Comparison of ENCODE assay signal across 8 mouse cellular contexts in genomic region chr2:170219161-170219581, GRCm38 (mm10).
DNase-seq lines count a peak whose midpoint lies in the region; ATAC-seq and TF ChIP-seq lines count a peak whose summit lies in the region.

No protein-coding gene starts in this region.

- peak overlapping the region; percentile 68 for H3K9ac ChIP-seq in embryonic facial prominence, embryonic 13.5 days
- H3K9ac ChIP-seq in intestine, embryonic 14.5 days (ENCODE audit: low read length) = peak overlapping the region; percentile 23
- no peak overlapping the region for H3K9ac ChIP-seq in midbrain, postnatal 0 days (replicated peaks; ENCODE audit: low read length, poor library complexity, severe bottlenecking)

- no peak for ATAC-seq in erythroblast, adult 5-6 weeks (replicated peaks; ENCODE audit: low FRiP score, poor library complexity, severe bottlenecking)
- ATAC-seq in embryonic facial prominence, embryonic 13.5 days (ENCODE audit: insufficient number of reproducible peaks, insufficient read depth, low FRiP score, low TSS enrichment, low read depth) = 0 out of 2 replicates have a peak, but pooled peaks have one; percentile 4
- ATAC-seq in intestine, embryonic 14.5 days (replicated peaks; ENCODE audit: low FRiP score, low TSS enrichment, low read depth) = no peak
- no peak for ATAC-seq in midbrain, postnatal 0 days (ENCODE audit: low FRiP score)
- no peak for ATAC-seq in megakaryocyte-erythroid progenitor cell, adult 5-6 weeks (replicated peaks; ENCODE audit: low FRiP score, low TSS enrichment, poor library complexity, severe bottlenecking)

- H3K27ac ChIP-seq in embryonic facial prominence, embryonic 13.5 days = peak overlapping the region; percentile 90
- peak overlapping the region; percentile 30 for H3K27ac ChIP-seq in intestine, embryonic 14.5 days (ENCODE audit: low read depth)
- peak overlapping the region; percentile 74 for H3K27ac ChIP-seq in midbrain, postnatal 0 days (ENCODE audit: low read depth, low read length)

- no peak for TF ChIP-seq CTCF in midbrain, postnatal 0 days (IDR thresholded peaks at IDR 0.05)

- peak; percentile 38 to 43 for DNase-seq in B cell, adult 2 months
- peak; percentile 57 for DNase-seq in intestine, embryonic 14.5 days (ENCODE audit: low spot score)
- DNase-seq in midbrain, postnatal 0 days (ENCODE audit: low spot score) = no peak
- no peak for DNase-seq in ovary, postnatal 36 days (ENCODE audit: low spot score)

- H3K36me3 ChIP-seq in erythroblast, embryonic 14.5 days (ENCODE audit: control insufficient read depth) = no peaks in the 10 kb centered on the region
- H3K36me3 ChIP-seq in embryonic facial prominence, embryonic 13.5 days = no peaks in the 10 kb centered on the region
- H3K36me3 ChIP-seq in intestine, embryonic 14.5 days (ENCODE audit: control insufficient read depth, insufficient read depth, low read length) = no peaks in the 10 kb centered on the region
- no peaks in the 10 kb centered on the region for H3K36me3 ChIP-seq in midbrain, postnatal 0 days (ENCODE audit: insufficient read depth, low read length)

- H3K9me3 ChIP-seq in erythroblast, embryonic 14.5 days (ENCODE audit: control insufficient read depth, low read length) = peaks cover 5% of the 10 kb centered on the region
- H3K9me3 ChIP-seq in embryonic facial prominence, embryonic 13.5 days = peaks cover 3% of the 10 kb centered on the region; the same call in 1 of the 2 replicates
- 0 out of 2 replicates have a peak, but pooled peaks cover 5% of the 10 kb centered on the region for H3K9me3 ChIP-seq in intestine, embryonic 14.5 days (ENCODE audit: control insufficient read depth, low read length)
- no peaks in the 10 kb centered on the region for H3K9me3 ChIP-seq in midbrain, postnatal 0 days (ENCODE audit: low read length)

- peak overlapping the region; percentile 61 for H3K4me3 ChIP-seq in erythroblast, embryonic 14.5 days (replicated peaks)
- H3K4me3 ChIP-seq in embryonic facial prominence, embryonic 13.5 days = peak overlapping the region; percentile 43
- H3K4me3 ChIP-seq in intestine, embryonic 14.5 days (ENCODE audit: low read depth, low read length) = peak overlapping the region; percentile 31
- H3K4me3 ChIP-seq in midbrain, postnatal 0 days (ENCODE audit: low read depth, low read length) = peak overlapping the region; percentile 31

- H3K4me1 ChIP-seq in erythroblast, embryonic 14.5 days (ENCODE audit: control insufficient read depth) = peaks cover 55% of the 10 kb centered on the region
- peaks cover 53% of the 10 kb centered on the region for H3K4me1 ChIP-seq in embryonic facial prominence, embryonic 13.5 days
- H3K4me1 ChIP-seq in intestine, embryonic 14.5 days (replicated peaks; ENCODE audit: control insufficient read depth, insufficient read depth, low read length) = peaks cover 45% of the 10 kb centered on the region
- peaks cover 6% of the 10 kb centered on the region; the same call in 1 of the 2 replicates for H3K4me1 ChIP-seq in midbrain, postnatal 0 days (ENCODE audit: insufficient read depth, low read length)

- 1% methylated on average over 11 of the region's 11 CpGs for WGBS in embryonic facial prominence, embryonic 13.5 days
- 9% methylated on average over 11 of the region's 11 CpGs for WGBS in intestine, embryonic 14.5 days
- 2% methylated on average over 11 of the region's 11 CpGs for WGBS in midbrain, postnatal 0 days

- peak overlapping the region; percentile 75 for H3K4me2 ChIP-seq in embryonic facial prominence, embryonic 13.5 days
- H3K4me2 ChIP-seq in intestine, embryonic 14.5 days (ENCODE audit: low read length) = peak overlapping the region; percentile 69
- peak overlapping the region; percentile 58 for H3K4me2 ChIP-seq in midbrain, postnatal 0 days (ENCODE audit: low read depth, low read length, poor library complexity, severe bottlenecking)

- H3K27me3 ChIP-seq in erythroblast, embryonic 14.5 days (ENCODE audit: control insufficient read depth) = peaks cover 29% of the 10 kb centered on the region
- H3K27me3 ChIP-seq in embryonic facial prominence, embryonic 13.5 days = no peaks in the 10 kb centered on the region
- H3K27me3 ChIP-seq in intestine, embryonic 14.5 days (replicated peaks; ENCODE audit: control insufficient read depth, insufficient read depth, low read length) = no peaks in the 10 kb centered on the region
- H3K27me3 ChIP-seq in midbrain, postnatal 0 days (ENCODE audit: insufficient read depth, low read length) = no peaks in the 10 kb centered on the region

Comparison
In these comparisons a context has a peak if more than half of its experiments do, and no peak if none do; other contexts are left out.
1. DNase-seq: peak in B cell, adult 2 months (2 of 2) and intestine, embryonic 14.5 days (single experiment); none in midbrain, postnatal 0 days (single experiment) and ovary, postnatal 36 days (single experiment).
2. H3K27ac ChIP-seq: peak in every context shown above with its lines; median percentile 90 in embryonic facial prominence, embryonic 13.5 days; 74 in midbrain, postnatal 0 days; 30 in intestine, embryonic 14.5 days.
3. Peak in every context shown above with its lines, with median percentiles within 50 percentile points of each other: H3K4me3 ChIP-seq and H3K4me2 ChIP-seq.